Comparison of ENCODE assay signal across 9 mouse cellular contexts in genomic region chr13:31808804-31809420, GRCm38 (mm10). TPM values are rescaled to one million over a fixed set of nuclear protein-coding genes. Genes with fewer than 3 reads are reported as not detected.
A peak's percentile ranks its signal among the peaks of the same experiment; 100 is the strongest.
DNase-seq lines count a peak whose midpoint lies in the region; ATAC-seq lines count a peak whose summit lies in the region.
"Had no signal": no experiment of that assay in that cellular context is flagged by ENCODE, and none has a peak within 500 bp of the region (broad histone marks: within the 10 kb centered on the region; RNA-seq: fewer than 3 reads in every experiment).

No protein-coding gene starts in this region.

- WGBS in heart, embryonic 10.5 days: 6% methylated on average over 16 of the region's 16 CpGs
- 4% methylated on average over 16 of the region's 16 CpGs for WGBS in forebrain, embryonic 13.5 days
- 9% methylated on average over 16 of the region's 16 CpGs for WGBS in liver, embryonic 13.5 days (ENCODE audit: insufficient replicate concordance)

- H3K27me3 ChIP-seq in heart, embryonic 10.5 days (ENCODE audit: insufficient read depth, poor library complexity, severe bottlenecking): peaks cover 80% of the 10 kb centered on the region
- peaks cover 94% of the 10 kb centered on the region for H3K27me3 ChIP-seq in forebrain, embryonic 13.5 days
- peaks cover 96% of the 10 kb centered on the region for H3K27me3 ChIP-seq in liver, embryonic 13.5 days
- H3K27me3 ChIP-seq: CH12.LX had no signal

- ATAC-seq in forebrain, embryonic 13.5 days: no peak
- ATAC-seq in liver, embryonic 13.5 days (ENCODE audit: low read depth): no peak

- peak overlapping the region; percentile 82 for H3K4me3 ChIP-seq in heart, embryonic 10.5 days
- H3K4me3 ChIP-seq in forebrain, embryonic 13.5 days: peak overlapping the region; percentile 49
- peak overlapping the region; percentile 58 for H3K4me3 ChIP-seq in liver, embryonic 13.5 days (replicated peaks)

- H3K27ac ChIP-seq in heart, embryonic 10.5 days: peak overlapping the region; percentile 95
- H3K27ac ChIP-seq in forebrain, embryonic 13.5 days: no peak overlapping the region
- no peak overlapping the region for H3K27ac ChIP-seq in liver, embryonic 13.5 days

- H3K9me3 ChIP-seq in heart, embryonic 10.5 days: no peaks in the 10 kb centered on the region
- H3K9me3 ChIP-seq in forebrain, embryonic 13.5 days (replicated peaks): no peaks in the 10 kb centered on the region
- H3K9me3 ChIP-seq in liver, embryonic 13.5 days (replicated peaks): no peaks in the 10 kb centered on the region

- peak overlapping the region; percentile 89; the same call in 1 of the 2 replicates for H3K4me2 ChIP-seq in forebrain, embryonic 13.5 days
- peak overlapping the region; percentile 77 for H3K4me2 ChIP-seq in liver, embryonic 13.5 days

- intact Hi-C loops in heart, postnatal 25 days (cut with DNase I): loop anchor here (5.0 to 10.0 kb wide), 3 partner anchors 198 to 993 kb away; partner anchors contain the start of genes D930007J09Rik and Wrnip1

- no peak overlapping the region for H3K9ac ChIP-seq in forebrain, embryonic 13.5 days
- H3K9ac ChIP-seq in liver, embryonic 13.5 days: no peak overlapping the region

- no peak for DNase-seq in heart, embryonic 10.5 days (ENCODE audit: low spot score)
- DNase-seq in heart, postnatal 25 days (ENCODE audit: low spot score): no peak
- DNase-seq in 3T3-L1 (ENCODE audit: low read depth, low spot score): peak; percentile 50
- no peak for DNase-seq in liver, embryonic 13.5 days
- DNase-seq in adrenal gland, postnatal 25 days: no peak
- DNase-seq in gastrocnemius, postnatal 4 days (ENCODE audit: low spot score in 2 of 2): no peak
- no peak for DNase-seq in layer of hippocampus, postnatal 36 days

- H3K36me3 ChIP-seq in heart, embryonic 10.5 days: peaks cover 10% of the 10 kb centered on the region
- H3K36me3 ChIP-seq in forebrain, embryonic 13.5 days (ENCODE audit: poor library complexity, severe bottlenecking): no peaks in the 10 kb centered on the region
- H3K36me3 ChIP-seq in liver, embryonic 13.5 days: no peaks in the 10 kb centered on the region

- H3K4me1 ChIP-seq in heart, embryonic 10.5 days: peaks cover 46% of the 10 kb centered on the region
- peaks cover 42% of the 10 kb centered on the region for H3K4me1 ChIP-seq in forebrain, embryonic 13.5 days
- H3K4me1 ChIP-seq in liver, embryonic 13.5 days (replicated peaks): peaks cover 30% of the 10 kb centered on the region

RNA-seq across cellular contexts. Expression of gene Foxc1, which starts 2.5 kb away (rescaled TPM):
- 1.4 and 2.0 TPM in 2 replicates for polyA plus RNA-seq in heart, embryonic 10.5 days (2016; fragmentation: Nextera tagmentation; extraction: Ambion mirVana)
- 1 to 10 TPM; 5.1 to 5.8 TPM for total RNA-seq in heart, postnatal 25 days (2021)
- 0.65 and 1.1 TPM in 2 replicates for polyA plus RNA-seq in forebrain, embryonic 13.5 days (2015; fragmentation: Nextera tagmentation; extraction: Ambion mirVana)
- 0.03 TPM in 2 replicates for polyA plus RNA-seq in liver, embryonic 13.5 days (2015; fragmentation: Nextera tagmentation; extraction: Ambion mirVana)
- 7.3 and 8.1 TPM in 2 replicates for total RNA-seq in adrenal gland, postnatal 25 days (2021)
- 1 to 10 TPM; 2.2 to 2.3 TPM for total RNA-seq in gastrocnemius, postnatal 4 days (2021)
- total RNA-seq in layer of hippocampus, postnatal 36 days (2021): 1 to 10 TPM; 3.3 to 4.6 TPM
- total RNA-seq: CH12.LX had no signal
